Mouse (Mus musculus) embryonic fibroblast, embryonic 13.5 days (primary cell): ENCODE measurements around the gene Nav2. TPM values are rescaled to one million over a fixed set of nuclear protein-coding genes. Genes with fewer than 3 reads are reported as not detected.

ENCODE experiments used
- H3K27ac ChIP-seq: 2 replicates; pipeline ENCODE4 v1.5.1; 2012; ENCODE audit warnings: low read length, control low read depth, inconsistent platforms; ENCODE audit not compliant: insufficient read depth
- H3K4me1 ChIP-seq: 2 replicates; pipeline ENCODE4 v1.6.1; 2011; ENCODE audit warnings: low read length; ENCODE audit not compliant: control insufficient read depth, insufficient read depth
- H3K4me3 ChIP-seq: 2 replicates; pipeline ENCODE4 v1.5.1; 2011; ENCODE audit warnings: mild to moderate bottlenecking, control low read depth, low read length; ENCODE audit not compliant: insufficient read depth
- CTCF ChIP-seq: IDR thresholded peaks from 2 replicates; pipeline ENCODE4 v1.5.1; 2011; ENCODE audit warnings: mild to moderate bottlenecking, control low read depth, low read length, moderate library complexity, borderline replicate concordance; ENCODE audit not compliant: insufficient read depth
- POLR2A ChIP-seq: IDR thresholded peaks from 2 replicates; pipeline ENCODE4 v1.6.1; 2011; ENCODE audit warnings: low read depth, mild to moderate bottlenecking, control low read depth, low read length, moderate library complexity
- polyA plus RNA-seq: library from polyadenylated mRNA; stranded (reverse); fragments of >200 nt; gene quantifications from 2 replicates; pipeline ENCODE4 v1.2.4, GENCODE M21; 2011; ENCODE audit warnings: low read depth; ENCODE audit not compliant: missing spikeins, insufficient read length

Gene Nav2
- polyA plus RNA-seq, 1 experiment = 18.7 TPM

GRCm38 (mm10) chr7:48960152-48960551 lies 51.6 kb downstream of the Nav2 start:
- no peaks in the 10 kb centered on the region for H3K4me1 ChIP-seq
- H3K27ac ChIP-seq = no peak overlapping the region
- no peak overlapping the region for H3K4me3 ChIP-seq
- TF ChIP-seq POLR2A (no peak), CTCF (no peak)

DNA sequence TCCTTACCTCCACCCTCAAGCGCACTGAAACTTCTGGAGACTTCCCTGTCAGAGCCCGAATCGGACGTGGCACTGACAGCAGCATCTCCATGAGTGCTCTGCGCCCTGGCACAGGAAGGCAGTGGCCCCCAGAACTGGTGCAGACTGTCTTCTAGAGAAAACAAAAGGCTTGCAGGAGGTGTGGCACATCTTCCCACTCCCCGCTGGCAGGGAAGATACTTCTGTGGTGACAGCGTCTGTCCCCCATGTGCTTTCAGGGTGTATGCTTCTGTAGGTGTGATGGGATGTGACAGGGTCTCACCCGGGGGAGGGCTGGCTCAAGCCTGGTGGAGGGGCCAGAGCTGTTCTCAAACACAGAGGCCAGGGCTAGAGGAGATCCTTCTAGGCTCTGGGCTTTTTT lies 53.0 kb downstream of the Nav2 start:
- H3K4me3 ChIP-seq = no peak overlapping the region
- no peaks in the 10 kb centered on the region for H3K4me1 ChIP-seq
- TF ChIP-seq POLR2A (no peak), CTCF (no peak)
- no peak overlapping the region for H3K27ac ChIP-seq

- Histone ChIP-seq H3K27ac (no peak overlapping the region), H3K4me3 (no peak overlapping the region)
- TF ChIP-seq POLR2A (no peak), CTCF (no peak)
Measured at GRCm38 (mm10) chr7:48961935-48962334, 53.4 kb downstream of the Nav2 start.

DNA sequence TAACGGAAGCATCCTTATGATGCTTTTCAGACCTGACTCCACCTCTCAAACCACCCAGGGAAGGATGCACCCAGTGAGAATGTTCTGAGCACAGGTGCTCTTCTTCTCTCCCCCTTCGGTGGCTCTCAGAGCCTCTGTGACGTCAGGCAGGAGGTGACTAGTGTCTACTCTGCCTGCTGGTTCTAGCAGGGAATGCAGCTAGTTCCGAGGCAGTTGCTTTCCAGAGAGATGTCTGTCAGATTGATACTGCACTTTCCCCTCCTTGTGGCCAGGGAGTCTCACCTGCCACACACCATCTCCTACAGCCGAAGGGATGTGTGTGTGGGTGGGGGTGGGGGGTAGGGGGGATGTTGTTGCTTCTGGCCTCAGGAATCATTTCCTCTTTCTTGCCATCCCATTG lies 54.6 kb downstream of the Nav2 start:
- H3K27ac ChIP-seq = no peak overlapping the region
- H3K4me3 ChIP-seq = no peak overlapping the region
- TF ChIP-seq POLR2A (no peak), CTCF (no peak)
- no peaks in the 10 kb centered on the region for H3K4me1 ChIP-seq

More at GRCm38 (mm10) chr7:48961935-48962334, 53.4 kb downstream of the Nav2 start:
- no peaks in the 10 kb centered on the region for H3K4me1 ChIP-seq

DNA sequence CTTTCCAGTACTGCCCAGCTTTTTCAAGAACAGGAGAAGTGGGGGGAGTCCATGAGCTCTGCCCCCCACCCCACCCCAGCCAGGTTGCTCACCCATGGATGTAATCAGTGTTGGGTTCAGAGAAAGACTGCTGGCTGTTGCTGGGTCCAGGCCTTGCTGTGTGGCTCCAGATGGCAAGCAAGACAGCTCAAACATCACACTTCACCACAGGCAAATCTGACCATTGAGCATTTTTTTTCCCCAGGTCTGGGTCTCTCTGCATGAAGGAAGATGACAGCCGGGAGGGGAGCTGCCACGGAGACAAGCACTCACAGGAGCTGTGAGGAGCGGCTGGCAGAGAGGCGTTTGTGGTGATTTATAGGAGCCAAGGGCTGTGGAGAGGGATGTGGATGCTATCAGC lies 55.0 kb downstream of the Nav2 start:
- TF ChIP-seq POLR2A (no peak), CTCF (no peak)
- no peaks in the 10 kb centered on the region for H3K4me1 ChIP-seq
- no peak overlapping the region for H3K27ac ChIP-seq
- no peak overlapping the region for H3K4me3 ChIP-seq

DNA sequence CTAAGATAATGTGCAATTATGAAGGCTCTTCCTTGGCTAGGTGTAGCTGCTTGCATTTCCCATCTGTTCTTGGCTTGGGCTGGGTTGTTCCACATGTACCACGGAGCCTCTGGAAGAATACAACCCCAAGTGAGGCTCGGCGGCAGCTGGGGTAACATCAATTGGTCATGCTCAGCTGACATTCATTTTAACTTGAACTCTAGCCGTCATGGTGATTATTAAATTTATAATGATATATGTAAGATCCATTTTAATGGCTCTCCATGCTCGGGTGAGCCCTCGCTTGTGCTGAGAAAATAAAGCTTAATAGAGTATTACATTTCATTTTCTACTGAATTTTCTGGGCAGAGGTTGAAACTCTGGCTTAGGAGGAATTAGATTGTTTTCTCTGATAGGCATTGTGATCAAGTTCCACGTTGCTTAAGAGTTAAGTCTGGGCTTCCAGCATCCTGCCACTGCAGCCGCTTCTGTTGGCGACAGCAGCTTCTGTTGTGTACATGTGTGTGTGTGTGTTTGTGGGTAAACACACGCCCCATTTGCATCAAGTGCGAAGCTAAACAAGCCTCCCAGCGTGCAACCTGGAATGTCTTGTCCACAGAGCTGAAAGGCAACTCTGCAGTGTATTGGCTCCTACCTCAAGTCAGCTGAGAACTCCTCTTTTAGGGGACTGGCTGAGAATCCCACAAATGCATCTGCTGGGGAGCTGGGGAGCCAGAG lies 57.4 kb downstream of the Nav2 start:
- TF ChIP-seq POLR2A (no peak), CTCF (no peak)
- Histone ChIP-seq H3K27ac (no peak overlapping the region), H3K4me1 (no peaks in the 10 kb centered on the region), H3K4me3 (no peak overlapping the region)

- Histone ChIP-seq H3K4me3 (no peak overlapping the region), H3K27ac (no peak overlapping the region), H3K4me1 (no peaks in the 10 kb centered on the region)
- TF ChIP-seq CTCF (no peak), POLR2A (no peak)
Measured at GRCm38 (mm10) chr7:48981013-48981412, 72.5 kb downstream of the Nav2 start.

DNA sequence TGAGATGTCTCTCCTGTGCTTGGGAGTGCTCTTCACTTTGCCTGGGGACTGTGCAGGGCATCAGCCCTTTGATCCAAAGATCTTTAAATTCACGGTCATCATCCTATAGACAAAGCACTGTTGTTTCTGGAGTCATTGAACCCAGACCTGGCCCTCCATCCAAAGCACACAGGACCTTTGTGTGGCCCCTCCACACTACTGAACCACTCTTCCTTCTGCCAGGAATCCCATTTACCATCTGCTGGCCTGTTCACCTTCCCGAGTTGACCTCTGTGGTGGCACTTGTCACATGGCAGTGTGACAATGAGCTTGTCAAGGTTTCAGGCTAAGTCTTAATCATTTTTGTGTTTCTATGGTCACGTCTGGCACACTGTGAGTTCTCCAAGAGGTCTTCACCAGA lies 73.3 kb downstream of the Nav2 start:
- TF ChIP-seq POLR2A (no peak), CTCF (no peak)
- no peak overlapping the region for H3K27ac ChIP-seq
- no peak overlapping the region for H3K4me3 ChIP-seq
- H3K4me1 ChIP-seq = no peaks in the 10 kb centered on the region

DNA sequence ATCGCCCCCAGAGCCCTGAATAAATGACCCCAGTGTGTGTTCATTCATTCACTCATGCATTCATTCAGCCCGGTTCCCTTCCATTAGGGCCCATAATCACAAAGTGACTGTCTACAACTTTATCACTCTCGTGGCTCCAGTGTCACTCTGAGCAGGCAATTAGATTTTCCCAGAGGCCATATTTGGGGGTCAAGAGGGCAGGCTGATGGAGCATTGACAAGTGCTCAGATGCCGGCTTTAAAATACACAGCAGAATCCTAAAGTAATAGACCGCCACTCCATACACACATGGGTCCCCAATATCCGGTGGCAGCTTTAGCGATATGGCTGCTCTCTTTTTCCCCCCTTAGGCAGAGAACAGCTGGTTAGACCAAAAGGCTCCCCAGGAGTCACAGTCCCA lies 74.1 kb downstream of the Nav2 start:
- no peaks in the 10 kb centered on the region for H3K4me1 ChIP-seq
- no peak overlapping the region for H3K4me3 ChIP-seq
- TF ChIP-seq CTCF = no peak
- TF ChIP-seq POLR2A = no peak
- no peak overlapping the region for H3K27ac ChIP-seq

DNA sequence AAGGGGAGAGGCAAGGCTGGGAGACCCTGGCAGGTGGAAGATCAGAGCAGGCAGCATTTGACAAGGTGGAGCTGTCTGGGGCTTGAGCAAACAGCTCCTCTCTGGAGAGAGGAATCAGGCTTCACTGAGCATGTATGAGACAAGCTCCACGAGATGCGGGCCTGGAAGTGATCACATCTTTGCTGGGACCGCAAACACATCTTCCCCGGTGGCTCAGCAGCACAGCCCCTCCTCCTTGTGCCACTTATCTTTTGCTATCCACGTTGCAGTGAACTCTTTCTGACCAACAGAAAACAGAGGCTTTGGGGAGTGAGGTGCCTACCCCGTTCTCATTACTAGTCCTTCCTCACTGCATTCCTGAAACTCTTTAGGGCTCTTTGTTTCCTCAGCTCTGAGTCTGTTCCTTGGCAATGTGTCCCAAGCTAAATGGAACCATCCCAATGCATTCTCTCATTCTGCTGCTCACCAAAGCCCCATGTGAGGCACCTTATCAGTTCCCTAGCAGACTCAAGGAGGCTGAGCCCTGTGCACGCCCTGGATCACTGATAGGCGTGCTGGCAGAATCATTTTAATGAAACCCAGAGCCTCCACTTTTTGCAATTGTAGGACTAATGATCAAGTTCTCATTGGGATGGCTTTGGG lies 83.5 kb downstream of the Nav2 start:
- Histone ChIP-seq H3K4me1 (no peaks in the 10 kb centered on the region), H3K27ac (no peak overlapping the region), H3K4me3 (no peak overlapping the region)
- TF ChIP-seq POLR2A (no peak), CTCF (no peak)

DNA sequence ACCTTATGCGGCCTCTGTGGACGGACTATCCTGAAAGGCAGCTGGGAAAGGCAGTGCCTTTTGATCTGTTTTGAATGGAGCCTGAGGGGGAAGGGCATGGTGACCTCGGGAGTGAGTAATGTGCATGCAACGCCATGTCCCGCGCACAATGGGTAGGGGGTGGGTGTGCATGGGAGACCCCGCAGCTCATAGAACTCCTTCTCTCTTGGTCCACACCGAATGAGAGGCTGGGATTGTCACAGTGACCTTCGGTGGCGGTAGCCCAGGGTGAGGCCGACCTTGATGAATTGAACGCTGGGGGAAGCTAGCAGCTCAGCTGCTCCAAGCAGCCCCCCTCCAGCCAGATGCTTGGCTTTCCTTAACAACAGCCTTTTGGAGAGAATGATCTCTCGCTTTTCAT lies 86.7 kb downstream of the Nav2 start:
- TF ChIP-seq CTCF (no peak), POLR2A (no peak)
- no peak overlapping the region for H3K4me3 ChIP-seq
- H3K27ac ChIP-seq = no peak overlapping the region
- H3K4me1 ChIP-seq = no peaks in the 10 kb centered on the region
